In the genomic region with DNA sequence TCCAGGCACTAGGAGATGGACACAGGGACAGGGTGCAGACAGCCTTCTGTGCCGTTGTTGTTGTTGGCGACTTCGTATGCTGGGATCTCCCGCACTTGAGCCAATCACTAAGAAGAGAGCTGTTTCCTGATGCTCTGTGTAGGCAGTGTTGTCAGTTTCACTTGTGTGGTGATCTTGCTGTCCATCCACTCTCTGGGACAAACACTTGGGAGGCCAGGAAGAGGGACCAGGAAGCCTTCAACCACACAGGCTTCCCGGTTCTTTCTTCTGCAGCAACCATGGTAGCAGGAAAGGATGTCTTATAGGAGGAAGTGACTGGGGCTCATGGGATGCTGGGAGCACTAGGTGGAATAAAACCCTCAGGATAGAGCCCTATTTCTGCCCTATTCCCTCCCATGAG, we compare ENCODE assay signal across 15 mouse cellular contexts. TPM values are rescaled to one million over a fixed set of nuclear protein-coding genes. Genes with fewer than 3 reads are reported as not detected.
DNase-seq lines count a peak whose midpoint lies in the region; ATAC-seq and TF ChIP-seq lines count a peak whose summit lies in the region.
"Had no signal": no experiment of that assay in that cellular context is flagged by ENCODE, and none has a peak within 500 bp of the region (broad histone marks: within the 10 kb centered on the region; RNA-seq: fewer than 3 reads in every experiment).

No protein-coding gene starts in this region.

- no peak for TF ChIP-seq CTCF in heart, adult 2 months (IDR thresholded peaks at IDR 0.05)
- no peak for TF ChIP-seq CTCF in layer of hippocampus, adult 2 months (conservative IDR thresholded peaks at IDR 0.05)
- no peak for TF ChIP-seq CTCF in cortical plate, adult 2 months (IDR thresholded peaks at IDR 0.05; ENCODE audit: extremely low read depth, insufficient read depth, low read length)

- H3K4me3 ChIP-seq in heart, adult 2 months: no peak overlapping the region
- H3K4me3 ChIP-seq in layer of hippocampus, adult 2 months: no peak overlapping the region
- H3K4me3 ChIP-seq in cortical plate, adult 2 months (ENCODE audit: insufficient read depth, low read length): no peak overlapping the region
- H3K4me3 ChIP-seq: erythroblast, embryonic 14.5 days; hindbrain, embryonic 10.5 days had no signal

- no peaks in the 10 kb centered on the region for H3K27me3 ChIP-seq in heart, adult 2 months (ENCODE audit: control insufficient read depth, insufficient read depth, low read length)

- ATAC-seq in megakaryocyte, adult 5-6 weeks (ENCODE audit: poor library complexity, severe bottlenecking): peak; percentile 10; the same call in 1 of the 2 replicates

- intact Hi-C loops in heart, adult 2 months (cut with DNase I): no loop called here

- no peak for TF ChIP-seq EP300 in heart, adult 2 months (IDR thresholded peaks at IDR 0.05; ENCODE audit: insufficient read depth, low read depth, low read length)

- H3K4me1 ChIP-seq in heart, adult 2 months (ENCODE audit: control insufficient read depth, insufficient read depth, low read length): peaks cover 29% of the 10 kb centered on the region
- peaks cover 10% of the 10 kb centered on the region for H3K4me1 ChIP-seq in cortical plate, adult 2 months (ENCODE audit: control insufficient read depth, insufficient read depth, low read length)

- 24% methylated on average over 5 of the region's 5 CpGs for WGBS in heart, adult 2 months

- TF ChIP-seq POLR2A in heart, adult 2 months (IDR thresholded peaks at IDR 0.05; ENCODE audit: insufficient read depth, low read depth, low read length): 0 out of 2 replicates have a peak, but pooled peaks have one; percentile 12
- TF ChIP-seq POLR2A in cortical plate, adult 2 months (IDR thresholded peaks at IDR 0.05; ENCODE audit: extremely low read depth, insufficient read depth, low read length): no peak

- no peaks in the 10 kb centered on the region for H3K36me3 ChIP-seq in heart, adult 2 months (ENCODE audit: control insufficient read depth, insufficient read depth, low read length)

- H3K9ac ChIP-seq in heart, adult 2 months (ENCODE audit: low read depth, low read length): peak overlapping the region; percentile 15; the same call in 1 of the 2 replicates

- DNase-seq in heart, adult 2 months: no peak
- no peak for DNase-seq in heart, postnatal 4 days
- DNase-seq in layer of hippocampus, adult 2 months (ENCODE audit: low spot score in 2 of 2): no peak
- DNase-seq in layer of hippocampus, adult 18-20 months (ENCODE audit: low spot score in 2 of 2): no peak
- DNase-seq in layer of hippocampus, adult 11-12 months (ENCODE audit: low spot score): no peak
- no peak for DNase-seq in right cerebral cortex, postnatal 14 days
- DNase-seq: retina, postnatal 1 day; thymus, postnatal 14 days had no signal

- H3K27ac ChIP-seq in heart, adult 2 months: peak overlapping the region; percentile 43
- peak overlapping the region; percentile 76 for H3K27ac ChIP-seq in layer of hippocampus, adult 2 months
- peak overlapping the region; percentile 78 for H3K27ac ChIP-seq in cortical plate, adult 2 months (ENCODE audit: insufficient read depth, low read length)

- H3K79me2 ChIP-seq in heart, adult 2 months (replicated peaks; ENCODE audit: control insufficient read depth, insufficient read depth, low read length): peaks cover 4% of the 10 kb centered on the region

RNA-seq across cellular contexts. Expression of a gene that starts 12.8 kb away (rescaled TPM):
- total RNA-seq in heart, adult 2 months (2021): 10 to 100 TPM; 58.1 to 64.8 TPM
- 51.7 and 65.0 TPM in 2 replicates for polyA plus RNA-seq in heart, adult 2 months (2012; rRNA removed)
- total RNA-seq in heart, postnatal 4 days (2021): 10 to 100 TPM; 54.3 to 58.4 TPM
- 100 to 1,000 TPM; 306 to 335 TPM for total RNA-seq in layer of hippocampus, adult 2 months (2021)
- total RNA-seq in layer of hippocampus, adult 18-20 months (2021): 100 to 1,000 TPM; 329 to 352 TPM
- 333 and 334 TPM in 2 replicates for polyA plus RNA-seq in cortical plate, adult 2 months (2012; rRNA removed)
- 43.3 and 44.5 TPM in 2 replicates for total RNA-seq in megakaryocyte, adult 5-6 weeks (2015)
- total RNA-seq in megakaryocyte, adult 5-6 weeks (2017): 40.1 and 43.3 TPM in 2 replicates

RNA-seq across cellular contexts. Expression of a gene that starts 32.0 kb away (rescaled TPM):
- not detected for total RNA-seq in heart, adult 2 months (2021)
- polyA plus RNA-seq in heart, adult 2 months (2012; rRNA removed): not detected in 2 replicates
- not detected for total RNA-seq in heart, postnatal 4 days (2021)
- not detected for total RNA-seq in layer of hippocampus, adult 2 months (2021)
- total RNA-seq in layer of hippocampus, adult 18-20 months (2021): not detected
- not detected in 2 replicates for polyA plus RNA-seq in cortical plate, adult 2 months (2012; rRNA removed)
- total RNA-seq in megakaryocyte, adult 5-6 weeks (2015): not detected in 2 replicates
- not detected in 2 replicates for total RNA-seq in megakaryocyte, adult 5-6 weeks (2017)
- total RNA-seq: left cerebral cortex, adult 18-20 months; liver, adult 2 months had no signal
- polyA plus RNA-seq: erythroblast, embryonic 14.5 days; kidney, embryonic 14.5 days; liver, adult 2 months had no signal

RNA-seq across cellular contexts. Expression of a gene that starts 38.5 kb away (rescaled TPM):
- 1 to 10 TPM; 2.4 to 2.5 TPM for total RNA-seq in heart, adult 2 months (2021)
- 2.7 and 3.2 TPM in 2 replicates for polyA plus RNA-seq in heart, adult 2 months (2012; rRNA removed)
- 1 to 10 TPM; 1.5 to 1.8 TPM for total RNA-seq in heart, postnatal 4 days (2021)
- 1 to 10 TPM; 1.2 to 1.9 TPM for total RNA-seq in layer of hippocampus, adult 2 months (2021)
- 1 to 10 TPM; 2.8 to 3.0 TPM for total RNA-seq in layer of hippocampus, adult 18-20 months (2021)
- 1.8 and 2.6 TPM in 2 replicates for polyA plus RNA-seq in cortical plate, adult 2 months (2012; rRNA removed)
- 1.2 and 1.4 TPM in 2 replicates for total RNA-seq in megakaryocyte, adult 5-6 weeks (2015)
- 0.22 and 0.24 TPM in 2 replicates for total RNA-seq in megakaryocyte, adult 5-6 weeks (2017)

Comparison
In these comparisons a context has a peak if more than half of its experiments do, and no peak if none do; other contexts are left out.
1. RNA of a gene that starts 12.8 kb away (total RNA-seq): 329 to 352 TPM in layer of hippocampus, adult 18-20 months and 306 to 335 TPM in layer of hippocampus, adult 2 months; 58.1 to 64.8 TPM in heart, adult 2 months, 54.3 to 58.4 TPM in heart, postnatal 4 days and 40.1 to 44.5 TPM in megakaryocyte, adult 5-6 weeks; every median in the first group is over 4 times any median in the second.
2. Peak in every context shown above with its lines, with median percentiles within 50 percentile points of each other: H3K27ac ChIP-seq.